In the genomic region with DNA sequence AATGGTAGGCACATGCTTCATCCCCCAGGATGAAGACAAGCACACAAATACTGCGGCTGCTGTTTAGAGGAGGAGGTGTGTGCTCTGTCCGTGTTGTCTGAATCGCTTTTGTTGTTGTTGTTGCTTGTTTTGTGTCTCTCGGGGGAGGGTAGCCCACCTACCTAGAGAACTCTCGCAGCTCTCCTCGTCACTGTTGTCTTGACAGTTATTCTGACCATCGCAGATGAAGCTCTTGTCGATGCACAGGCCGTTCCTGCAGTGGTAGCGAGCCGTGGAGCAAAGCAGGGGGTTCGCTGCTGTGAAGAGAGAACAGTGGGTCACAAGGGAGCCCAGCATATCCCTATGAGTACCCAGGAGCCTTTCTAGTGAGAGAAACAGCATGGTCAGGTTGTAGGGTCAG, we compare ENCODE assay signal across 18 mouse cellular contexts.
DNase-seq lines count a peak whose midpoint lies in the region; ATAC-seq and TF ChIP-seq lines count a peak whose summit lies in the region.
"Had no signal": no experiment of that assay in that cellular context is flagged by ENCODE, and none has a peak within 500 bp of the region (broad histone marks: within the 10 kb centered on the region; RNA-seq: fewer than 3 reads in every experiment).

No protein-coding gene starts in this region.

- H3K27ac ChIP-seq in forebrain, embryonic 15.5 days (replicated peaks): peak overlapping the region; percentile 64
- no peak overlapping the region for H3K27ac ChIP-seq in forebrain, embryonic 14.5 days (ENCODE audit: low read depth, low read length)
- peak overlapping the region; percentile 17; the same call in 1 of the 2 replicates for H3K27ac ChIP-seq in liver, embryonic 16.5 days (ENCODE audit: low read length)
- no peak overlapping the region for H3K27ac ChIP-seq in liver, embryonic 12.5 days
- peak overlapping the region; percentile 70 for H3K27ac ChIP-seq in bone marrow, adult 2 months (ENCODE audit: control insufficient read depth, insufficient read depth, low read depth, low read length, poor library complexity)
- 0 out of 2 replicates have a peak overlapping the region, but pooled peaks have one; percentile 48 for H3K27ac ChIP-seq in embryonic facial prominence, embryonic 15.5 days (replicated peaks)
- H3K27ac ChIP-seq: hindbrain, embryonic 14.5 days; limb, embryonic 12.5 days; stomach, embryonic 15.5 days had no signal

- no peak overlapping the region for H3K9ac ChIP-seq in forebrain, embryonic 15.5 days (replicated peaks)
- no peak overlapping the region for H3K9ac ChIP-seq in forebrain, embryonic 14.5 days (ENCODE audit: low read length)
- H3K9ac ChIP-seq in liver, embryonic 16.5 days (ENCODE audit: low read depth, low read length): no peak overlapping the region
- no peak overlapping the region for H3K9ac ChIP-seq in liver, embryonic 12.5 days
- H3K9ac ChIP-seq in embryonic facial prominence, embryonic 15.5 days: no peak overlapping the region
- H3K9ac ChIP-seq: hindbrain, embryonic 14.5 days; limb, embryonic 12.5 days; liver, embryonic 15.5 days; stomach, embryonic 15.5 days had no signal

- WGBS in forebrain, embryonic 15.5 days: 81% methylated on average over 12 of the region's 12 CpGs
- WGBS in forebrain, embryonic 14.5 days: 88% methylated on average over 12 of the region's 12 CpGs
- 63% methylated on average over 12 of the region's 12 CpGs for WGBS in liver, embryonic 16.5 days (ENCODE audit: insufficient replicate concordance)
- WGBS in liver, embryonic 12.5 days (ENCODE audit: insufficient replicate concordance): 72% methylated on average over 12 of the region's 12 CpGs
- 76% methylated on average over 12 of the region's 12 CpGs for WGBS in bone marrow, adult 2 months
- WGBS in embryonic facial prominence, embryonic 15.5 days: 86% methylated on average over 12 of the region's 12 CpGs

- H3K4me1 ChIP-seq in forebrain, embryonic 15.5 days: peaks cover 20% of the 10 kb centered on the region
- H3K4me1 ChIP-seq in forebrain, embryonic 14.5 days (ENCODE audit: control insufficient read depth, insufficient read depth, low read length): 0 out of 2 replicates have a peak, but pooled peaks cover 2% of the 10 kb centered on the region
- no peaks in the 10 kb centered on the region; the same call in 1 of the 2 replicates for H3K4me1 ChIP-seq in liver, embryonic 16.5 days (ENCODE audit: control insufficient read depth, low read depth, low read length)
- H3K4me1 ChIP-seq in liver, embryonic 12.5 days: peaks cover 7% of the 10 kb centered on the region
- peaks cover 3% of the 10 kb centered on the region; the same call in 1 of the 2 replicates for H3K4me1 ChIP-seq in bone marrow, adult 2 months (ENCODE audit: control insufficient read depth, insufficient read depth, low read length)
- peaks cover 8% of the 10 kb centered on the region; the same call in 1 of the 2 replicates for H3K4me1 ChIP-seq in embryonic facial prominence, embryonic 15.5 days

- no peak overlapping the region for H3K4me2 ChIP-seq in forebrain, embryonic 15.5 days (replicated peaks)
- no peak overlapping the region for H3K4me2 ChIP-seq in forebrain, embryonic 14.5 days (ENCODE audit: low read length)
- H3K4me2 ChIP-seq in liver, embryonic 16.5 days (ENCODE audit: low read depth, low read length): no peak overlapping the region
- H3K4me2 ChIP-seq in liver, embryonic 12.5 days: no peak overlapping the region
- H3K4me2 ChIP-seq in embryonic facial prominence, embryonic 15.5 days (replicated peaks): no peak overlapping the region
- H3K4me2 ChIP-seq: hindbrain, embryonic 14.5 days; limb, embryonic 12.5 days; liver, embryonic 15.5 days; stomach, embryonic 15.5 days had no signal

- no peak for TF ChIP-seq CTCF in bone marrow, adult 2 months (IDR thresholded peaks at IDR 0.05; ENCODE audit: control insufficient read depth, insufficient read depth, low read length)

- ATAC-seq in forebrain, embryonic 15.5 days (replicated peaks): no peak
- ATAC-seq in forebrain, embryonic 14.5 days: no peak
- ATAC-seq in liver, embryonic 16.5 days (ENCODE audit: low read depth): no peak
- no peak for ATAC-seq in liver, embryonic 12.5 days
- no peak for ATAC-seq in embryonic facial prominence, embryonic 15.5 days (ENCODE audit: insufficient number of reproducible peaks, low FRiP score, low TSS enrichment, low read depth)
- ATAC-seq: intestine, postnatal 0 days had no signal

- H3K36me3 ChIP-seq in forebrain, embryonic 15.5 days: 0 out of 2 replicates have a peak, but pooled peaks cover 2% of the 10 kb centered on the region
- H3K36me3 ChIP-seq in forebrain, embryonic 14.5 days (ENCODE audit: control insufficient read depth, insufficient read depth, low read length): peaks cover 8% of the 10 kb centered on the region; the same call in 1 of the 2 replicates
- no peaks in the 10 kb centered on the region for H3K36me3 ChIP-seq in liver, embryonic 16.5 days (ENCODE audit: control insufficient read depth, insufficient read depth)
- H3K36me3 ChIP-seq in liver, embryonic 12.5 days: no peaks in the 10 kb centered on the region
- peaks cover 16% of the 10 kb centered on the region; the same call in 1 of the 2 replicates for H3K36me3 ChIP-seq in embryonic facial prominence, embryonic 15.5 days
- H3K36me3 ChIP-seq: liver, embryonic 15.5 days; stomach, embryonic 15.5 days had no signal

- H3K27me3 ChIP-seq in forebrain, embryonic 15.5 days: no peaks in the 10 kb centered on the region
- no peaks in the 10 kb centered on the region for H3K27me3 ChIP-seq in forebrain, embryonic 14.5 days (replicated peaks; ENCODE audit: control insufficient read depth, insufficient read depth, low read length)
- no peaks in the 10 kb centered on the region for H3K27me3 ChIP-seq in liver, embryonic 16.5 days (ENCODE audit: control insufficient read depth, insufficient read depth, low read depth, low read length)
- no peaks in the 10 kb centered on the region for H3K27me3 ChIP-seq in liver, embryonic 12.5 days (replicated peaks)
- H3K27me3 ChIP-seq in embryonic facial prominence, embryonic 15.5 days: no peaks in the 10 kb centered on the region
- H3K27me3 ChIP-seq: limb, embryonic 12.5 days; liver, embryonic 15.5 days; stomach, embryonic 15.5 days had no signal

- no peak for TF ChIP-seq POLR2A in bone marrow, adult 2 months (IDR thresholded peaks at IDR 0.05; ENCODE audit: borderline replicate concordance, control insufficient read depth, low read depth, low read length)

- no peak overlapping the region for H3K4me3 ChIP-seq in forebrain, embryonic 15.5 days
- no peak overlapping the region for H3K4me3 ChIP-seq in forebrain, embryonic 14.5 days (ENCODE audit: low read depth, low read length)
- no peak overlapping the region for H3K4me3 ChIP-seq in liver, embryonic 16.5 days (ENCODE audit: low read depth, low read length)
- no peak overlapping the region for H3K4me3 ChIP-seq in liver, embryonic 12.5 days
- no peak overlapping the region for H3K4me3 ChIP-seq in bone marrow, adult 2 months (replicated peaks; ENCODE audit: control insufficient read depth, low read depth, low read length)
- H3K4me3 ChIP-seq in embryonic facial prominence, embryonic 15.5 days (replicated peaks): no peak overlapping the region
- H3K4me3 ChIP-seq: limb, embryonic 12.5 days; liver, embryonic 15.5 days; stomach, embryonic 15.5 days had no signal

- H3K9me3 ChIP-seq in forebrain, embryonic 15.5 days: no peaks in the 10 kb centered on the region
- no peaks in the 10 kb centered on the region for H3K9me3 ChIP-seq in forebrain, embryonic 14.5 days (replicated peaks; ENCODE audit: control insufficient read depth, low read length)
- H3K9me3 ChIP-seq in liver, embryonic 16.5 days (replicated peaks; ENCODE audit: control insufficient read depth, low read length): no peaks in the 10 kb centered on the region
- no peaks in the 10 kb centered on the region for H3K9me3 ChIP-seq in liver, embryonic 12.5 days (replicated peaks)
- H3K9me3 ChIP-seq in embryonic facial prominence, embryonic 15.5 days (replicated peaks): no peaks in the 10 kb centered on the region
- H3K9me3 ChIP-seq: limb, embryonic 12.5 days; liver, embryonic 15.5 days; stomach, embryonic 15.5 days had no signal

- DNase-seq in forebrain, embryonic 14.5 days (ENCODE audit: low spot score): no peak
- DNase-seq in ovary, adult 18-20 months (ENCODE audit: low spot score): no peak
- DNase-seq: adrenal gland, adult 8-10 months; cerebellum, adult 8-10 months; gastrocnemius, postnatal 25 days; heart, postnatal 14 days; kidney, postnatal 10 days; midbrain, embryonic 14.5 days had no signal

Comparison
In these comparisons a context has a peak if more than half of its experiments do, and no peak if none do; other contexts are left out.
1. H3K27ac ChIP-seq: peak in forebrain, embryonic 15.5 days (single experiment), liver, embryonic 16.5 days (single experiment), bone marrow, adult 2 months (single experiment) and embryonic facial prominence, embryonic 15.5 days (single experiment); none in forebrain, embryonic 14.5 days (single experiment) and liver, embryonic 12.5 days (single experiment).